Mouse (Mus musculus): ENCODE measurements around the gene Fbxo27. TPM values are rescaled to one million over a fixed set of nuclear protein-coding genes. Genes with fewer than 3 reads are reported as not detected.
A peak's percentile ranks its signal among the peaks of the same experiment; 100 is the strongest.

Gene Fbxo27
- 6.8 and 6.9 TPM in 2 replicates for polyA plus RNA-seq (2014; fragmentation: Nextera tagmentation; extraction: Ambion mirVana)

DNA sequence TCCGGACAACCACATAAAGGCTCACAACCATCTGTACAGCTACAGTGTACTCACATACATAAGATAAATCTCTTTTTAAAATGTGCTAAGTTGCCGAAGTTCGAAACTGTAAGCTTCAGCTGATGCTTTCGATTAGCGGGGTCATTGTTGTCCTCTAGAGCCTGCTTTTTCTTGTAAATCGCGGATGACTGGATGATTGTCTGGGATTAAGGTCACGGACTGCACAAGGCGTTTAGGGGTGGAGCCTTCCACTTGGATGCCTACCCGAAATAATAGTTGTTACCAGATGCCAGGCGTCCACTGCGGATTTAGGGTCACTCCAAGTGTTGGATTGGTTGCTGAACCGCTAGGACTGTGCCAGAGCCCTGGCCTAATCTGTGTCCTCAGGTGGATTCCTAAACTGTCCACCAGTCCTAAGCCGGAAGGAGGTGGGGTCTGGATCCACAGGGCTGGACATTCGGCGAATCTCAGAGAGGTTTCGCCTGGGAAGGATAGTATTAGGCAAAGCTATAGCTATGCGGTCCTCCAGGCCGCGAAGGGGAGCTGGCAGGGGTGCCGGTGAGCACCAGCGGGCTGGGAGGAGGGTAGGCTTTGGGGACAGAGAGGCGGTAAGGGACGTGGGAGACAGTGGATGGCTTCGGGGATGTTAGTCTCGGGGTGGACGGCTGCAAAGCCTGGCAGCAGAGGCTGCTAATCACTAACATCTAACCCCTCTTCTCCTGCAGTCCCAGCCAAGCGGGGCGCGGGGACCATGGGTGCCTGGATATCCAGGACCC lies at the start of gene Fbxo27:
TSS of gene Fbxo27 (plus strand) at position 305 of the 776 bp plus-strand sequence.
- TF ChIP-seq CTCF (IDR thresholded peaks at IDR 0.05; ENCODE audit: low read depth) = no peak
- WGBS = 35% methylated on average over 30 of the region's 30 CpGs
- DNase-seq = peak; percentile 30
- Histone ChIP-seq H3K9me3 (ENCODE audit: low read depth, low read length) (no peaks in the 10 kb centered on the region), H3K9ac (peak within 1 kb of the TSS; percentile 58), H3K4me3 (ENCODE audit: low read depth, low read length) (peak within 1 kb of the TSS; percentile 56), H3K27ac (ENCODE audit: low read depth) (no peak within 1 kb of the TSS), H3K36me3 (ENCODE audit: insufficient read depth) (no peaks in the 10 kb centered on the region), H3K4me2 (peak within 1 kb of the TSS; percentile 91), H3K4me1 (ENCODE audit: insufficient read depth) (no peaks in the 10 kb centered on the region), H3K27me3 (ENCODE audit: insufficient read depth, low read length) (peaks cover 5% of the 10 kb centered on the region; the same call in 1 of the 2 replicates)
- ATAC-seq (ENCODE audit: insufficient read depth) = peak; percentile 51

GRCm38 (mm10) chr7:28645366-28645765 lies 47.3 kb upstream of the Fbxo27 start:
- no peak for ATAC-seq (ENCODE audit: insufficient read depth)
- Histone ChIP-seq H3K36me3 (ENCODE audit: insufficient read depth) (no peaks in the 10 kb centered on the region), H3K9me3 (ENCODE audit: low read depth, low read length) (no peaks in the 10 kb centered on the region), H3K9ac (no peak overlapping the region), H3K27ac (ENCODE audit: low read depth) (no peak overlapping the region), H3K4me1 (ENCODE audit: insufficient read depth) (no peaks in the 10 kb centered on the region), H3K4me3 (ENCODE audit: low read depth, low read length) (no peak overlapping the region), H3K27me3 (ENCODE audit: insufficient read depth, low read length) (no peaks in the 10 kb centered on the region), H3K4me2 (no peak overlapping the region)
- WGBS = 76% methylated on average over 6 of the region's 6 CpGs
- DNase-seq = no peak
- TF ChIP-seq CTCF (IDR thresholded peaks at IDR 0.05; ENCODE audit: low read depth) = no peak

DNA sequence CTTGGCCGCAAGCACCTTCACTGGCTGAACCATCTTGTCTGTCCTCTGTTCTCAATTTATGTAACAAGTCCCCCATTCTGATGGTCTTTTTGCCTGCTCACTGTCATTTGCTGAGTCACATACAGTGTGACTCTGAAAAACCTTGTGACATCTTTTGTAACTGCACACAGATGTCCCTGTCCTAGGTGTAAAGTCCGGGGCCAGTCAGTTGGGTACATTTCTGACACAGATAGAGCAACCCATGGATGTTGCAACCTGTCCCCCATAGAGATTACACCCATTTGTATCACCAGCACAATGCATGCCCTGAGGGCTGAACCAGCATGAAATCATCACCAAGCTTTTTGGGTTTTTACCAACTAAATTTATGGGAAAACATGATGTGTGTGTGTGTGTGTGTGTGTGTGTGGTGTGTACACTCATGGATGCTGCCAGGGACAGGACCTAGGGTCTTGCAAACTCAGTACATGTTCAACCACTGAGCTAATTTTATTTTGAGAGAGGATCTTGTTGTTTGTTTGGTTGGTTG lies 46.6 kb upstream of the Fbxo27 start:
- no peak for TF ChIP-seq CTCF (IDR thresholded peaks at IDR 0.05; ENCODE audit: low read depth)
- no peaks in the 10 kb centered on the region for H3K9me3 ChIP-seq (ENCODE audit: low read depth, low read length)
- no peaks in the 10 kb centered on the region for H3K4me1 ChIP-seq (ENCODE audit: insufficient read depth)
- H3K4me3 ChIP-seq (ENCODE audit: low read depth, low read length) = no peak overlapping the region
- no peak overlapping the region for H3K4me2 ChIP-seq
- DNase-seq (no peak), ATAC-seq (ENCODE audit: insufficient read depth) (no peak)
- 77% methylated on average over 2 of the region's 2 CpGs for WGBS
- H3K36me3 ChIP-seq (ENCODE audit: insufficient read depth) = no peaks in the 10 kb centered on the region
- H3K27ac ChIP-seq (ENCODE audit: low read depth) = no peak overlapping the region
- H3K27me3 ChIP-seq (ENCODE audit: insufficient read depth, low read length) = no peaks in the 10 kb centered on the region
- H3K9ac ChIP-seq = no peak overlapping the region

GRCm38 (mm10) chr7:28647016-28647415 lies 45.6 kb upstream of the Fbxo27 start:
- peak; percentile 46 for DNase-seq
- H3K9me3 ChIP-seq (ENCODE audit: low read depth, low read length) = no peaks in the 10 kb centered on the region
- H3K27me3 ChIP-seq (ENCODE audit: insufficient read depth, low read length) = no peaks in the 10 kb centered on the region
- H3K4me3 ChIP-seq (ENCODE audit: low read depth, low read length) = no peak overlapping the region
- 41% methylated on average over 7 of the region's 7 CpGs for WGBS
- TF ChIP-seq CTCF (IDR thresholded peaks at IDR 0.05; ENCODE audit: low read depth) = peak; percentile 42
- no peak overlapping the region for H3K4me2 ChIP-seq
- ATAC-seq (ENCODE audit: insufficient read depth) = no peak
- no peaks in the 10 kb centered on the region for H3K4me1 ChIP-seq (ENCODE audit: insufficient read depth)
- H3K27ac ChIP-seq (ENCODE audit: low read depth) = no peak overlapping the region
- H3K9ac ChIP-seq = no peak overlapping the region
- no peaks in the 10 kb centered on the region for H3K36me3 ChIP-seq (ENCODE audit: insufficient read depth)

DNA sequence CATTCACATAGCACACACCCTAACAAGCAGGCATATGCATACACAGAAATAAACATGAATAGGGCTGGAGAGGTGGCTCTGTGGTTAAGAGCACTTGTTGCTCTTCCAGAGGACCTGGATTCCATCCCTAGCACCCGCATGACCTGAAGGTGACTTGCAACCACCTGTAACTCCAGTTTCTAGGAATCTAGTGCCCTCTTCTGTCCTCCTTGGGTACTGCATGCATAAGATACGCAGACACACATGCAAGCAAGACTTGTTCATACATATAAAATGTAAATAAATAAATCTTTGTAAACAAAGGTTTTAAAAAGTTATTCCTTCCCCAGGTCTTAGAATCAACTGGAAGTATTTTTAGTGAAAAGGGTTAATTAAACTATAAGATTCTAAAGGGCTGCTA lies 41.5 kb upstream of the Fbxo27 start:
- Histone ChIP-seq H3K9me3 (ENCODE audit: low read depth, low read length) (no peaks in the 10 kb centered on the region), H3K4me2 (no peak overlapping the region), H3K4me1 (ENCODE audit: insufficient read depth) (no peaks in the 10 kb centered on the region), H3K9ac (no peak overlapping the region), H3K36me3 (ENCODE audit: insufficient read depth) (no peaks in the 10 kb centered on the region), H3K27me3 (ENCODE audit: insufficient read depth, low read length) (no peaks in the 10 kb centered on the region), H3K4me3 (ENCODE audit: low read depth, low read length) (no peak overlapping the region), H3K27ac (ENCODE audit: low read depth) (no peak overlapping the region)
- 97% methylated on average over 2 of the region's 2 CpGs for WGBS
- ATAC-seq (ENCODE audit: insufficient read depth) = no peak
- peak; percentile 30; the same call in 1 of the 2 replicates for TF ChIP-seq CTCF (IDR thresholded peaks at IDR 0.05; ENCODE audit: low read depth)
- DNase-seq = no peak

- H3K9me3 ChIP-seq (ENCODE audit: low read depth, low read length) = no peaks in the 10 kb centered on the region
- no peak for TF ChIP-seq CTCF (IDR thresholded peaks at IDR 0.05; ENCODE audit: low read depth)
- H3K4me2 ChIP-seq = no peak overlapping the region
- 62% methylated on average over 4 of the region's 4 CpGs for WGBS
- no peaks in the 10 kb centered on the region for H3K36me3 ChIP-seq (ENCODE audit: insufficient read depth)
- no peak overlapping the region for H3K9ac ChIP-seq
- no peak overlapping the region for H3K27ac ChIP-seq (ENCODE audit: low read depth)
- H3K4me1 ChIP-seq (ENCODE audit: insufficient read depth) = no peaks in the 10 kb centered on the region
- no peaks in the 10 kb centered on the region for H3K27me3 ChIP-seq (ENCODE audit: insufficient read depth, low read length)
- DNase-seq (no peak), ATAC-seq (ENCODE audit: insufficient read depth) (no peak)
- no peak overlapping the region for H3K4me3 ChIP-seq (ENCODE audit: low read depth, low read length)
Observed at GRCm38 (mm10) chr7:28656430-28656829, 36.2 kb upstream of the Fbxo27 start.
